Mouse (Mus musculus) CD4-positive, CD25-positive, alpha-beta regulatory T cell (primary cell): ENCODE results near the gene Gm17402. TPM values are rescaled to one million over a fixed set of nuclear protein-coding genes. Genes with fewer than 3 reads are reported as not detected.

ENCODE experiments used
- polyA plus RNA-seq: library from polyadenylated mRNA; unstranded; fragments of 100-300 nt; shearing (Covaris generic); gene quantifications from one replicate; pipeline ENCODE4 v1.2.1, GENCODE M21; 2017

Gene Gm17402
- polyA plus RNA-seq: not detected

GRCm38 (mm10) chr3:67375063-67375462, at the start of gene Gm17402:
Gene Gm17402 (minus strand): TSS chr3:67375163.

GRCm38 (mm10) chr3:67373872-67374271, 1.1 kb downstream of the Gm17402 start, which contains the start of gene Mlf1:
Gene Mlf1 (plus strand): TSS chr3:67374097.

Other genes with a start within 250 kb of the Gm17402 start
- 0.32 TPM for gene Mlf1, start 1.1 kb downstream of the Gm17402 start, polyA plus RNA-seq
- 45.4 TPM for gene Gfm1, start 54.9 kb upstream of the Gm17402 start, polyA plus RNA-seq
- 43.7 TPM for gene Lxn, start 88.8 kb upstream of the Gm17402 start, polyA plus RNA-seq
- gene Rarres1, start 140.4 kb upstream of the Gm17402 start, polyA plus RNA-seq: not detected
- gene Mfsd1, start 207.6 kb upstream of the Gm17402 start, polyA plus RNA-seq: 66.1 TPM